Mouse (Mus musculus): ENCODE results near the gene Ap1b1.

Ap1b1 gene

GRCm38 (mm10) chr11:4984799-4985198 lies 1.8 kb upstream of the Ap1b1 start:
- no peak for DNase-seq (ENCODE audit: low spot score)

- no peak for DNase-seq (ENCODE audit: low spot score)
Measured at GRCm38 (mm10) chr11:4987487-4987852, 846 bp downstream of the Ap1b1 start.

- no peak for DNase-seq (ENCODE audit: low spot score)
Measured at GRCm38 (mm10) chr11:4989187-4989586, 2.6 kb downstream of the Ap1b1 start.

GRCm38 (mm10) chr11:4992471-4992870 lies 5.8 kb downstream of the Ap1b1 start:
- no peak for DNase-seq (ENCODE audit: low spot score)

GRCm38 (mm10) chr11:4995676-4996075 lies 9.1 kb downstream of the Ap1b1 start:
- DNase-seq (ENCODE audit: low spot score), result no peak

GRCm38 (mm10) chr11:4996621-4997199 lies 10.1 kb downstream of the Ap1b1 start:
- no peak for DNase-seq (ENCODE audit: low spot score)

- no peak for DNase-seq (ENCODE audit: low spot score)
Measured at GRCm38 (mm10) chr11:4998352-4998751, 11.7 kb downstream of the Ap1b1 start.

GRCm38 (mm10) chr11:4998762-4999161 lies 12.1 kb downstream of the Ap1b1 start:
- no peak for DNase-seq (ENCODE audit: low spot score)

GRCm38 (mm10) chr11:5000241-5000640 lies 13.6 kb downstream of the Ap1b1 start:
- no peak for DNase-seq (ENCODE audit: low spot score)

- no peak for DNase-seq (ENCODE audit: low spot score)
Measured at GRCm38 (mm10) chr11:5002826-5003225, 16.2 kb downstream of the Ap1b1 start.

GRCm38 (mm10) chr11:5005528-5005927 lies 18.9 kb downstream of the Ap1b1 start:
- no peak for DNase-seq (ENCODE audit: low spot score)

GRCm38 (mm10) chr11:5007186-5007585 lies 20.6 kb downstream of the Ap1b1 start:
- no peak for DNase-seq (ENCODE audit: low spot score)

GRCm38 (mm10) chr11:5008867-5009266 lies 22.2 kb downstream of the Ap1b1 start:
- DNase-seq (ENCODE audit: low spot score), result no peak

GRCm38 (mm10) chr11:5009354-5010074 lies 22.9 kb downstream of the Ap1b1 start:
- no peak for DNase-seq (ENCODE audit: low spot score)

- no peak for DNase-seq (ENCODE audit: low spot score)
Measured at GRCm38 (mm10) chr11:5010205-5010604, 23.6 kb downstream of the Ap1b1 start.

GRCm38 (mm10) chr11:5011480-5011879 lies 24.9 kb downstream of the Ap1b1 start:
- no peak for DNase-seq (ENCODE audit: low spot score)

GRCm38 (mm10) chr11:5012213-5012715 lies 25.6 kb downstream of the Ap1b1 start:
- DNase-seq (ENCODE audit: low spot score), result no peak

- DNase-seq (ENCODE audit: low spot score), result peak; percentile 50
Measured at GRCm38 (mm10) chr11:5015720-5016119, 29.1 kb downstream of the Ap1b1 start.

- no peak for DNase-seq (ENCODE audit: low spot score)
Measured at GRCm38 (mm10) chr11:5016286-5016685, 29.7 kb downstream of the Ap1b1 start.

- DNase-seq (ENCODE audit: low spot score), result peak; percentile 11
Measured at GRCm38 (mm10) chr11:5017506-5017905, 30.9 kb downstream of the Ap1b1 start.

- no peak for DNase-seq (ENCODE audit: low spot score)
Measured at GRCm38 (mm10) chr11:5025108-5025507, 38.5 kb downstream of the Ap1b1 start.

- DNase-seq (ENCODE audit: low spot score), result no peak
Measured at GRCm38 (mm10) chr11:5028228-5028627, 41.6 kb downstream of the Ap1b1 start.

GRCm38 (mm10) chr11:5032706-5033105 lies 46.1 kb downstream of the Ap1b1 start:
- DNase-seq (ENCODE audit: low spot score), result no peak

GRCm38 (mm10) chr11:5033136-5033535 lies 46.5 kb downstream of the Ap1b1 start:
- no peak for DNase-seq (ENCODE audit: low spot score)
